Mouse (Mus musculus) heart, postnatal 25 days (tissue): ENCODE measurements around the gene Dnajc27. TPM values are rescaled to one million over a fixed set of nuclear protein-coding genes. Genes with fewer than 3 reads are reported as not detected.

Source experiments
- DNase-seq: peaks from one replicate; pipeline ENCODE4 v3.0.0; 2022; ENCODE audit warnings: low spot score
- intact Hi-C: fragments of 180-260 bp; cut with DNase I; formaldehyde crosslinking; loops from one replicate; pipeline ENCODE4 v1.15.1; 2025
- total RNA-seq, 2 experiments: library from RNA; stranded (reverse); gene quantifications; 2 replicates each; pipeline ENCODE4 v1.2.3; 2021

Gene Dnajc27
- 1 to 10 TPM; 7.2 TPM for total RNA-seq

GRCm38 (mm10) chr12:4082132-4083001, at the start of gene Dnajc27:
Gene Dnajc27 (plus strand): TSS chr12:4082583.
- intact Hi-C loops = loop anchor here (10.0 kb wide), 1 partner anchor 298 kb away; no protein-coding TSS in a partner anchor
- peak; percentile 89 for DNase-seq

GRCm38 (mm10) chr12:4036157-4036556, 46.2 kb upstream of the Dnajc27 start:
- intact Hi-C loops = no loop called here
- no peak for DNase-seq

- intact Hi-C loops = no loop called here
- DNase-seq = no peak
Observed at GRCm38 (mm10) chr12:4037511-4037910, 44.9 kb upstream of the Dnajc27 start.

- intact Hi-C loops = loop anchor here (2.0 kb wide), 2 partner anchors 34 to 54 kb away; no protein-coding TSS in a partner anchor
Observed at GRCm38 (mm10) chr12:4038061-4039041, 44.0 kb upstream of the Dnajc27 start, which contains the start of gene Efr3b. Gene Efr3b (minus strand): TSS chr12:4038915.

GRCm38 (mm10) chr12:4039046-4039445, 43.3 kb upstream of the Dnajc27 start:
- intact Hi-C loops = loop anchor here (2.0 kb wide), 2 partner anchors 34 to 54 kb away; no protein-coding TSS in a partner anchor

More at GRCm38 (mm10) chr12:4038061-4039041, 44.0 kb upstream of the Dnajc27 start, which contains the start of gene Efr3b:
- peak; percentile 77 for DNase-seq

DNA sequence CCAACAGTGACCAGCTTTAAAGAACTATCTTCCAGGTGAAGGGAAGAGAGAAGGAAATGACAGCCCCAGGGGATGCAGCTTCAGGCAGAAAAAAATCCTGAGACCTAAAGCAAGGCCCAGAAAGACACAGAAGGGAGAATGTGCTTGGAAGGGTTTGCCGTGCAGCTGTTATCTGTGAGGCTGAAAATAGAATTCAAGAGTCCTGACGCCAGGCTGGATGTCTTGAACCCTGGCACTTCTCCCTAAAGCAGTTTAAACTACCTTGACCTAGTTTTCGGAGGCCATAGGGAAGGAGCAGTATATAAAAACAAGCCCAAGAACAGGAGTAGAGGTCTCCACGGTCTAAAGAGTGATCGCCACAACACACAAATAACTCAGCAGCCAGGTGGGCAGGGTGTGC, 40.0 kb upstream of the Dnajc27 start:
- no peak for DNase-seq
- intact Hi-C loops = no loop called here

More at GRCm38 (mm10) chr12:4039046-4039445, 43.3 kb upstream of the Dnajc27 start:
- no peak for DNase-seq

DNA sequence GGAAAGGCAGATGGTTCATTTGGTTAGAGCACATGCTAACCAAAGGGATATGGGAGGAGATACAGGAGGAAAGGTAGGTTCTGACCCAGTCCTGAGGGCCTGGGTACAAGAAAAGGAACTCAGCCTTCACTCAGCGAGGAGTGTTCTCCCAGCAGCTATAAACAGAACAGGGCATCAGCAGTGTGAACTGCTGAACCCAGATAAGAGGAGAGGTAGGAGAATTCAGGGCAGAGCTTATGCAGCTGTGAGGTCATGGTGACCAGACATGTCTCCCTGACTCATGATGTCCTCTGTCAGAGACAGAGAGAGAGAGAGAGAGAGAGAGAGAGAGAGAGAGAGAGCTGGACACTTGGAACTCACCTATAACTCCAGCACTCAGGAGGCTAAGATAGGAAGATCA, 36.4 kb upstream of the Dnajc27 start:
- no peak for DNase-seq
- intact Hi-C loops = no loop called here

GRCm38 (mm10) chr12:4048031-4048430, 34.4 kb upstream of the Dnajc27 start:
- intact Hi-C loops = no loop called here
- DNase-seq = no peak

DNA sequence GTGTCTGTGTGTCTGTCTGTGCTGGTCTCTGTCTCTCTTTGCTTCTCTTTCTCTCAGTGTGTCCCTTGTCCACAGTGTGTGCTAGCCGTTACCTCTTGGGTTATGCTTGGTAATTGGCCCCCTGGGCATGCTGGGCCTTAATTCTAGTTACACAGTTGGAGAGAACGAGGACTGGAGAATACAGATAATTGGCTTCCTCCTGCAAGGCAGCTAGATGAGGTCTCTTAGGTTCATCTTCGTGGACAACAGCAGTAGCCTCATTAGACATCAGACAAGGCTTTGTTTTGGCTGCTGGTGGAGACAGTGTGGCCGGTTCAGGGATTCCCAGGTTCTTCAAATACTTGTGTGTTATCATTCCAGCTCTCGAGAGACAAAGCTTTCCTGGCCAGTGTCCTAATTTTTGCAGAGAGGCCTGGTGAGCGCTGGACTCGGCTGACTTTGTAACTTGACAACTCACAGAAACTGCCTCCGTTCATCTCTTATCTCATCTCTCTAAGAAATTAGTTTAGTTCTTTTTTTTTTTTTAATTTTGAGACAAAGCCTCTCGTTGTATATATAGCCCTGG, 31.4 kb upstream of the Dnajc27 start:
- DNase-seq = no peak
- intact Hi-C loops = no loop called here

- intact Hi-C loops = no loop called here
- no peak for DNase-seq
Observed at GRCm38 (mm10) chr12:4053643-4054042, 28.7 kb upstream of the Dnajc27 start.

DNA sequence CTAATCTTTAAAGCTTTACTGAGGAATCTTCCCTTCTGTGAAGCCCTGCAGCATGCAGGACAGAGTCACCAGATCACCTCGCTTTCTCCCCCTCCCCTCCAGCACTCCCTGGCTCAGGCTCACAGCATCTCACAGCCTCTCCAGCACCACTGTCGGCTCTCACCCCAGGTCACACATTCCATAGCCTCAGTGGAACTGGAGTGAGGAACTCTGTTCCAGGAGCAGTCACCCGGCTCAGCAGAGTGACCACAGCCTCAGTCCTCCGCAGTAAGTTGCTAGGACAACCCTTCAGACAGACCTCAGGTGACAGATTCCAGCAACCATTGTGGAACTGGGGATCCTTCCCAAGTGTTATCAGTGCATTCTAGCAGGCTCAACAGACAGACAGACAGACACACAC, 27.5 kb upstream of the Dnajc27 start:
- intact Hi-C loops = no loop called here
- DNase-seq = no peak

DNA sequence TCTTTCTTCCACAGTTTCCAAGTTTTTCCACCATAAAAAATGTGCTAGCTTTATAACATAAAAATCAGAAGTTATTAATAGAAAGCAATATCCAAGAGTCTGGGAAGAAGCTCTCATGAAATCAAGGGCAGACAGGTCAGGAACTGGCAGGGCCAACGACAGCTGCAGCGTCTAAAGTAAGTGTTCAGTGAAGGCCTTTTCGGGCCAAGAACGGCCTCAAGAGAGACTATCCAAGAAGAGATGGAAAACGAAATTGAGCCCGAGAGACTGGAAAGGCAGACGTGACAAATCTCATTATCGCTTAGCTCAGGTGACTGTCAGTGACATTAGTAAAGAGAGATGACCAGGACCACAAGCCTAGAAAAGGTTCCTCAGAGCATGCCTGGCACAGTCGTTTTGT, 24.1 kb upstream of the Dnajc27 start:
- intact Hi-C loops = no loop called here
- no peak for DNase-seq

- intact Hi-C loops = no loop called here
- no peak for DNase-seq
Observed at GRCm38 (mm10) chr12:4059683-4060082, 22.7 kb upstream of the Dnajc27 start.

DNA sequence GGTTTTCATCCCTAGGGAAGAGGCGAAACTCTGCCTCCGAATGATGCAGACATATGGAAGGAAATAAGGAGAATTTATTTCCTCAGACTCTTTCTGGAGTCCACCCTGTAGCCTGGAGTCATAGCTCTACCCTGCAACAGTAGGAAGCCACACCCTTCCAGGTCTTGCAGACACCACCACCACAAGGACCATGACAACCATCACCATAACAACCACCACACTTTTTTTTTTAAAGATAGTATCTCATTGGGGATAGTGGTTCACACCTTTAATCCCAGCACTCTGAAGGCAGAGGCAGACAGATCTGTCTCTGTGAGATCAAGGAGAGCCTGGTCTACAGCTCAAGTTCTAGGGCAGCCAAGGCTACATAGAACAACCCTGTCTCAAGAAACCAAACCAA, 16.9 kb upstream of the Dnajc27 start:
- no peak for DNase-seq
- intact Hi-C loops = no loop called here

GRCm38 (mm10) chr12:4065944-4066343, 16.4 kb upstream of the Dnajc27 start:
- no peak for DNase-seq
- intact Hi-C loops = no loop called here

DNA sequence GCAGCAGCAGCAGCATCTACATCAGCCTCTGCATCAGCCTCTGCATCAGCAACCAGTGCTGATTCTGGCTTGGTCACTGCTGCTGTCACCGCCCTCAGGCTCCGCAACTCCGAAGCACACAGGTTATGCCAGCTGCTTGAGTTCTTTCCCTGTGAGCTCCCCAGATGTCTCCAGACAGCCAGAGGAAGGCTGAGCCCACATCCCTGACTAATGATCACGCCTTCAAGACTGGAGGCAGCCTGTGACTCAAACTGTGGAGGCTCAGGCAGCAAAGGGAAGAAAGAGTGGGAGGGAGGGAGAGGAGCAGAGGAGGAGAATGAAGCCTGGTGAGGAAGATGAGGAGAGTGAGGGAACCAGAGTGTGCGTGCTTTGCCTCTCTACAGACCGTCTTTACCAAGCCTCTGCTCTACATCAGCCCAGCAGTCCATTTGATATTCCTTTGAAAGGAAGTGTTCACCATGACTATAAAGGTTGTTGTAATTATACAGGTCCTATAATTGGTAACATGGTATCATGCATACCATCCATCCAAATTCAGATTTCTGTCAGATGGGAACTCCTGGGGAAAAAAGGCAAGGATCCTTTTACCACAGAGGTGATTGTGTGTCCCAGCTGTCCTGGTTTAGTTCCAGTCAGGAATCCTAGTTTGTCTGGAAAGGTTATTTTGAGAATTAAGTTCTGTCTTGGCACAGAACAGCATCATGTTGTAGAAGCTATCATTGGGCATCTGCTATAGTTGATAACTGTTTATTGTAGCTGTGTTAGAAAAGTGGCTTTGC, 15.5 kb upstream of the Dnajc27 start:
- DNase-seq = no peak
- intact Hi-C loops = no loop called here

- no peak for DNase-seq
- intact Hi-C loops = no loop called here
Observed at GRCm38 (mm10) chr12:4068551-4068950, 13.8 kb upstream of the Dnajc27 start.

GRCm38 (mm10) chr12:4071671-4072070, 10.7 kb upstream of the Dnajc27 start:
- intact Hi-C loops = no loop called here
- no peak for DNase-seq

- DNase-seq = no peak
- intact Hi-C loops = loop anchor here (5.0 kb wide), 1 partner anchor 413 kb away; no protein-coding TSS in a partner anchor
Observed at GRCm38 (mm10) chr12:4075407-4075806, 7.0 kb upstream of the Dnajc27 start.
